Mouse (Mus musculus): ENCODE results near the gene Sgsh.

GRCm38 (mm10) chr11:119304904-119305712, 50.2 kb downstream of the Sgsh start:
- no peak for TF ChIP-seq POLR2A (IDR thresholded peaks at IDR 0.05; ENCODE audit: borderline replicate concordance, insufficient read depth, low read length)
- peak; percentile 70 for TF ChIP-seq CTCF (IDR thresholded peaks at IDR 0.05; ENCODE audit: borderline replicate concordance, insufficient read depth, low read depth, low read length)
